Mouse (Mus musculus): Measurements from ENCODE around the gene Zc3h8. TPM values are rescaled to one million over a fixed set of nuclear protein-coding genes. Genes with fewer than 3 reads are reported as not detected.

Gene Zc3h8
- polyA plus RNA-seq, 1 experiment from 2014 or later = 7.6 TPM

DNA sequence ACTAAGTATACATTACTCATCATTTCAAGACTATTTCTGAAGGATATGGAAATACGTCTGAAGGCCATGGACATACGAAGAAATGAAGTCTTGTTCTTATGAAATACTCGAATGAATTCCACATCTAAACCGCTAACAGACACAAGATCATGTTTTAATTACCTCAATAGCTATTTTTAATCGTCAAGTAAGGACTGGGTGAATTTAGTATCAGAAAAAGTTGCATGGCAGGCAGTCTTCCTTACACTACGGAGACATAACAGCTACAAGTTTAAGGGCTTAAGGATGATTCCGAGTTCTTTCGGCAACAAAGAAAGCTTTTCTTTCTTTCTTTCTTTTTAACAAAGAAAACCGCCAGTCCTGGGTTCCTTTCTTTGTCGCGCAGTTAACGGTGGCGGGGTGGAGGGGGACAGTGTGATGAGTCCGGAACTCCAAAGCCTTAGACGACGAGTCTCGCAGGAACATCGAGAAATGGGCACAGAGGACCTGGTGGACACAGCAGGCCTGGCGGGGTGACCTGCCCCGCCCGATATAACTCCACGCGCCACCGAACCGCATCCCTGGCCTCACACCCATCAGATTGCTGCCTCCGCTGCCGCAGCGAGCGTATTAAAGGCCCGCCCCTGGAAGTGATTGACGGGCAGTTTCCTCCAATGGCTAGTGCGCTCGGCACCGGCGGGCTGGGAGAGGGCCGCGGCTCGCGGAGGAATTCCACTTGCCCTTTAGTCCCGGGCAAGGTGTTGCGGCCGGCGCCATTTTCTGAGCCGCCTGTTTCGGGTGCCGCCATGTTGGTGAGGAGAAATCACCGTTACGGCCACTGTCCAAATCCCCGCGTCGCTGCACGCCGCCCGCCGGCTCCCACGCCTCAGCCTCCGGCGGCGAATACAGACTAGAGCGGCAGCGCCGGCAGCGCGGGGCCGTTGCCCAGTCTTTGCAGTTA is 23.0 kb upstream of the Zc3h8 start, which contains the start of gene Zc3h6:
Gene Zc3h6, plus strand, starts transcription at position 762 of the 940 bp plus-strand sequence.
- 1% methylated on average over 62 of the region's 65 CpGs for WGBS
- peaks cover 2 to 10% of the 10 kb centered on the region in 2 experiments; a peak in 3 of 4 replicates for H3K4me1 ChIP-seq (ENCODE audit: control insufficient read depth in 2 of 2, insufficient read depth in 2 of 2, low read length in 2 of 2)
- H3K9me3 ChIP-seq (ENCODE audit: control insufficient read depth, low read length) = no peaks in the 10 kb centered on the region
- no peaks in the 10 kb centered on the region for H3K36me3 ChIP-seq (ENCODE audit: control insufficient read depth, insufficient read depth, low read length)
- peak within 1 kb of the TSS; percentile 100 for H3K9ac ChIP-seq (ENCODE audit: low read length)
- H3K4me3 ChIP-seq (ENCODE audit: control insufficient read depth in 1 of 2, insufficient read depth in 1 of 2, low read depth in 1 of 2, low read length in 2 of 2) = peak within 1 kb of the TSS; percentile 68 to 94
- peak within 1 kb of the TSS; percentile 98 to 100 for H3K27ac ChIP-seq (replicated peaks in 1 of 2; ENCODE audit: control insufficient read depth in 1 of 2, insufficient read depth in 1 of 2, low read depth in 2 of 2, low read length in 2 of 2)
- H3K4me2 ChIP-seq (ENCODE audit: low read length) = peak within 1 kb of the TSS; percentile 68
- peak; percentile 97 for ATAC-seq (ENCODE audit: insufficient number of reproducible peaks, insufficient read depth, low FRiP score, low read depth)
- no peaks in the 10 kb centered on the region for H3K27me3 ChIP-seq (ENCODE audit: control insufficient read depth, insufficient read depth, low read length)

DNA sequence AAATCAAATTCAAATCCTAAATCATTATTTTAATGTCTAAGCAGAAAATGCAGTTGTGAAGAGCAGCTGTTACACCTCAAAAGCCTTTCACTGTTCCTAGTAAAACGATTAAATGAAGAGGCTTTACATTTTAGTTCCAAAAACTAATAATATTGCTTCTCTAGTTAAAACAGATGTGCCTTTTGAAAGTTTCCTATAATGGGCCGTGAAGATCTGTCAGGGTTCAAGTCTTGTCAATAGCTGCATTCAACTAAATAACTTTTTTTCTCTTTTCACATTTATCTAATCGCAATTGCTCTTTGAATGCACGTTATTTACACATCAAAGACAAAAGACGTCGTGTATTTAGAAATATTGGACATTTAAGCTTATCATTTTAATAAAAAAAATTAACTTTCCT is 22.4 kb upstream of the Zc3h8 start:
- no peaks in the 10 kb centered on the region for H3K27me3 ChIP-seq (ENCODE audit: control insufficient read depth, insufficient read depth, low read length)
- H3K27ac ChIP-seq (replicated peaks in 1 of 2; ENCODE audit: control insufficient read depth in 1 of 2, insufficient read depth in 1 of 2, low read depth in 2 of 2, low read length in 2 of 2) = peak overlapping the region in 1 of 2 experiments; percentile 100; a peak in 1 of 4 replicates
- whole genome bisulfite sequencing = 29% methylated on average over 6 of the region's 6 CpGs
- peak overlapping the region in 1 of 2 experiments; percentile 94; a peak in 2 of 4 replicates for H3K4me3 ChIP-seq (ENCODE audit: control insufficient read depth in 1 of 2, insufficient read depth in 1 of 2, low read depth in 1 of 2, low read length in 2 of 2)
- H3K4me2 ChIP-seq (ENCODE audit: low read length) = peak overlapping the region; percentile 68
- no peaks in the 10 kb centered on the region for H3K9me3 ChIP-seq (ENCODE audit: control insufficient read depth, low read length)
- H3K9ac ChIP-seq (ENCODE audit: low read length) = peak overlapping the region; percentile 100
- H3K36me3 ChIP-seq (ENCODE audit: control insufficient read depth, insufficient read depth, low read length) = no peaks in the 10 kb centered on the region
- H3K4me1 ChIP-seq (ENCODE audit: control insufficient read depth in 2 of 2, insufficient read depth in 2 of 2, low read length in 2 of 2) = peaks cover 2 to 10% of the 10 kb centered on the region in 2 experiments; a peak in 3 of 4 replicates
- no peak for ATAC-seq (ENCODE audit: insufficient number of reproducible peaks, insufficient read depth, low FRiP score, low read depth)

DNA sequence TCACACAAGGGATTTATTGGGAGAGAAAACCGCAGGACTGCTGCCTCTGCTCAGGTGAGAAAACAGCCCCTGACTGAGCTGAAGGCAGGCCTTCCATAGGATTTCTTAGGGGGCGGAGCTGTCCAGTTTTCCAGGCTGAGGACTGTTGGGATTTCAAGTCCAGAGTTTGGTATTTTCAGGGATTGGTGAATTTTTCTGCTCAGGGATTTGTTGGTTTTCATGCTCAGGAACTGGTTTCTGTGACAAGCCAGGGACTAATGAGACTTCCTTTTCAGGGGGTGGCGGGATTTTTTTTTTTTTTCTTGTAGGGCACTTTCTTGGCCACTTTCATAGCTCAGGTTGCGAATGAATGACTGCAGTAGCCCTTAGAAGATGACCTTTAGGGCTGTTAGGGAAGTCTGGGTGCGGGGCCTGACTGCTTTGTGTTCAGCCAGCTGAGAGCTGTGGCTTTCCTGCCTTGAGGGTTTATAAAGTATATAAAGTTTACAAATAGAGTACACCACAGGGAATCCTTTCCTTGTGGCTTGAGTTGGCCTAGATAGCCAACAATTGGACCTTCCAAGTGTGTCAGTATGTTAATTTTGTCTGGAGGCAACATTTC is 21.7 kb upstream of the Zc3h8 start:
- Histone ChIP-seq H3K36me3 (ENCODE audit: control insufficient read depth, insufficient read depth, low read length) (no peaks in the 10 kb centered on the region), H3K4me2 (ENCODE audit: low read length) (peak overlapping the region; percentile 68), H3K4me1 (ENCODE audit: control insufficient read depth in 2 of 2, insufficient read depth in 2 of 2, low read length in 2 of 2) (peaks cover 2 to 10% of the 10 kb centered on the region in 2 experiments; a peak in 3 of 4 replicates), H3K27me3 (ENCODE audit: control insufficient read depth, insufficient read depth, low read length) (no peaks in the 10 kb centered on the region), H3K27ac (replicated peaks in 1 of 2; ENCODE audit: control insufficient read depth in 1 of 2, insufficient read depth in 1 of 2, low read depth in 2 of 2, low read length in 2 of 2) (peak overlapping the region; percentile 20 to 28; a peak in 3 of 4 replicates), H3K9ac (ENCODE audit: low read length) (no peak overlapping the region), H3K4me3 (ENCODE audit: control insufficient read depth in 1 of 2, insufficient read depth in 1 of 2, low read depth in 1 of 2, low read length in 2 of 2) (no peak overlapping the region), H3K9me3 (ENCODE audit: control insufficient read depth, low read length) (no peaks in the 10 kb centered on the region)
- 81% methylated on average over 5 of the region's 5 CpGs for WGBS
- no peak for ATAC-seq (ENCODE audit: insufficient number of reproducible peaks, insufficient read depth, low FRiP score, low read depth)

DNA sequence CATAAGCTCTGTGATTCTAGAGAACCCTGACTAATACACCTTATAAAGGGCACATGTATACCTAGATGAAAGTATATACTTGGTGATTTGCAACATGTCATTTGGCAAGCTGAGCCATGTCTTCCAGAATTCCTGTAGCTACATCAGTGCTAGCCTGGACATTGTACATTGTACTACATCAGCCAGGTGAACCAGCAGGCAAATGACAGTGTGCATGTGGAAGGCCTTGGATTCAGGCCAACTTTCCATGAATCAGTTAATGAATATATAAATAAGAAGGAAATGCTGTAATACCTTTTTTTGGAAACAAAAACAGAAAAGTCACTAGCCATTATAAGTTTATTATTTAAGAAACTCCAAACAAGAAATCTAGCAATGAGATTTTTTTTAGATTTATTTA is 10.3 kb upstream of the Zc3h8 start:
- no peaks in the 10 kb centered on the region for H3K9me3 ChIP-seq (ENCODE audit: control insufficient read depth, low read length)
- no peak for ATAC-seq (ENCODE audit: insufficient number of reproducible peaks, insufficient read depth, low FRiP score, low read depth)
- no peak overlapping the region for H3K27ac ChIP-seq (replicated peaks in 1 of 2; ENCODE audit: control insufficient read depth in 1 of 2, insufficient read depth in 1 of 2, low read depth in 2 of 2, low read length in 2 of 2)
- H3K4me3 ChIP-seq (ENCODE audit: control insufficient read depth in 1 of 2, insufficient read depth in 1 of 2, low read depth in 1 of 2, low read length in 2 of 2) = no peak overlapping the region
- no peak overlapping the region for H3K9ac ChIP-seq (ENCODE audit: low read length)
- H3K36me3 ChIP-seq (ENCODE audit: control insufficient read depth, insufficient read depth, low read length) = no peaks in the 10 kb centered on the region
- H3K27me3 ChIP-seq (ENCODE audit: control insufficient read depth, insufficient read depth, low read length) = no peaks in the 10 kb centered on the region
- no peaks in the 10 kb centered on the region for H3K4me1 ChIP-seq (ENCODE audit: control insufficient read depth in 2 of 2, insufficient read depth in 2 of 2, low read length in 2 of 2)
- H3K4me2 ChIP-seq (ENCODE audit: low read length) = no peak overlapping the region

DNA sequence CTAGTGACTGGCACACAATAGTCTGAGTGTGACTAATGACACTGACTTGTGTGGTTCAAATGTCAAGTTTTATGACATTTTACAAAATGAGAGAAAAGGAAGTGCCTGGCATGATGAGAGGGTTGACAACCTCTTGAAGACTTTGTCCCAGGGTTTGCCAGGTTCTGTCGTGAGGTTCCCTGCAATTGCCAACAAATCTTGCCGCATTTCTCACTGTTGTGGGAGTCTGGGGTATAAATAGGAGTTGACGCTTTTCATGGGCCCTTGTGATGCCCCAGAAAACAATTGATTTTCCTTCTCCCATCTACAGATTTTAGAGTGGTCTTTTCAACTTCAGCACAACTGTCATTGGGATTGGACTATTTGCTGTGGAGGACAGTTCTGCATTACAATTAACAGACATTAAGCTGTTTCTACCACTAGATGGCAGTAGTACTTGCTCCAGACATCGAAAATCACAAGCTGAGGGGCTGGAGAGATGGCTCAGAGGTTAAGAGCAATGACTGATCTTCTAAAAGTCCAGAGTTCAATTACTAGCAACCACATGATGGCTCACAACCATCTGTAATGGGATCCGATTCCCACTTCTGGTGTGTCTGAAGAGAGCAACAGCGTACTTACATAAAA is 4.2 kb upstream of the Zc3h8 start:
- no peak for ATAC-seq (ENCODE audit: insufficient number of reproducible peaks, insufficient read depth, low FRiP score, low read depth)
- Histone ChIP-seq H3K4me2 (ENCODE audit: low read length) (no peak overlapping the region), H3K36me3 (ENCODE audit: control insufficient read depth, insufficient read depth, low read length) (no peaks in the 10 kb centered on the region), H3K9ac (ENCODE audit: low read length) (no peak overlapping the region), H3K27ac (replicated peaks in 1 of 2; ENCODE audit: control insufficient read depth in 1 of 2, insufficient read depth in 1 of 2, low read depth in 2 of 2, low read length in 2 of 2) (no peak overlapping the region), H3K9me3 (ENCODE audit: control insufficient read depth, low read length) (no peaks in the 10 kb centered on the region), H3K4me1 (ENCODE audit: control insufficient read depth in 2 of 2, insufficient read depth in 2 of 2, low read length in 2 of 2) (peaks cover 0 to 3% of the 10 kb centered on the region in 2 experiments; a peak in 2 of 4 replicates), H3K4me3 (ENCODE audit: control insufficient read depth in 1 of 2, insufficient read depth in 1 of 2, low read depth in 1 of 2, low read length in 2 of 2) (no peak overlapping the region), H3K27me3 (ENCODE audit: control insufficient read depth, insufficient read depth, low read length) (no peaks in the 10 kb centered on the region)
- WGBS = 33% methylated on average over 6 of the region's 6 CpGs

DNA sequence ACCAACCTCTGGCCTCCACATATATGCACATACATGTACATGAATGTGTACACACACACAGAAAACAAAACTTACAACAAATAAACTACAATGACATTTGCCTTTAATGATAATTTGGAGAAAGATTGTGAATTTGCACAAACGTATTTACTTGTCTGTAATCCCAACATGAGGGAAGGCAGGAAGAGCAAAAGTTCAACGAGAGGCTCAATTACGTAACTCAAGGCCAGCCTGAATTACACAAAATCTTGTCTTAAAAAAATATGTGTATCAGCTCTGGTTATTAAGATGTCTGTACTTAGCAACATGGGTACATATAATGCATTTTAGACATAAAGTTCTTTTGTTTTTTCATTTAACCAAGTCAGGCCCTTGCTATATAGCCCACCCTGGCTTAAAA is 7.6 kb downstream of the Zc3h8 start:
- peaks cover 45% of the 10 kb centered on the region for H3K36me3 ChIP-seq (ENCODE audit: control insufficient read depth, insufficient read depth, low read length)
- H3K27ac ChIP-seq (replicated peaks in 1 of 2; ENCODE audit: control insufficient read depth in 1 of 2, insufficient read depth in 1 of 2, low read depth in 2 of 2, low read length in 2 of 2) = no peak overlapping the region
- H3K9ac ChIP-seq (ENCODE audit: low read length) = no peak overlapping the region
- no peak overlapping the region for H3K4me2 ChIP-seq (ENCODE audit: low read length)
- H3K27me3 ChIP-seq (ENCODE audit: control insufficient read depth, insufficient read depth, low read length) = no peaks in the 10 kb centered on the region
- no peaks in the 10 kb centered on the region for H3K4me1 ChIP-seq (ENCODE audit: control insufficient read depth in 2 of 2, insufficient read depth in 2 of 2, low read length in 2 of 2)
- no peaks in the 10 kb centered on the region for H3K9me3 ChIP-seq (ENCODE audit: control insufficient read depth, low read length)
- 80% methylated on average over 3 of the region's 3 CpGs for WGBS
- no peak overlapping the region for H3K4me3 ChIP-seq (ENCODE audit: control insufficient read depth in 1 of 2, insufficient read depth in 1 of 2, low read depth in 1 of 2, low read length in 2 of 2)
- no peak for ATAC-seq (ENCODE audit: insufficient number of reproducible peaks, insufficient read depth, low FRiP score, low read depth)

DNA sequence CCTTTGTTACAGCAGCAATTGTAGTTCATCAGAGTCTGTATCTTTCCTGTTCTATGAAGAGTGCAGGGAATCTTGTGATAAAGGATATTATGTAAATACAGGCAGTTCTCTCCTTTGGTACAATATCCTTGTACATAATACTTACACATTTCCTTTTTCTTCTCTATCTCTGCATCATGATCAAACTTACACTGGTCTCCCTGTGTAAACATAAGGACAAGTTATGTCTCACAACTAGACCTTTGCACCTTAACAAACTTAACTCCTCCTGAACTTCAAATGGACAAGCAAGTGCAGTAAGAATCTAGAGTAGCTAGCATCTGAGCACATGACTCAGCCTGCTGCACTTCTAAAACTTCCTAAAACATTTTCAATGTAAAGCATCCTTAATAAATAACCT is 13.2 kb downstream of the Zc3h8 start:
- Histone ChIP-seq H3K27ac (replicated peaks in 1 of 2; ENCODE audit: control insufficient read depth in 1 of 2, insufficient read depth in 1 of 2, low read depth in 2 of 2, low read length in 2 of 2) (no peak overlapping the region), H3K9ac (ENCODE audit: low read length) (no peak overlapping the region), H3K4me2 (ENCODE audit: low read length) (no peak overlapping the region), H3K27me3 (ENCODE audit: control insufficient read depth, insufficient read depth, low read length) (no peaks in the 10 kb centered on the region), H3K4me3 (ENCODE audit: control insufficient read depth in 1 of 2, insufficient read depth in 1 of 2, low read depth in 1 of 2, low read length in 2 of 2) (no peak overlapping the region), H3K9me3 (ENCODE audit: control insufficient read depth, low read length) (no peaks in the 10 kb centered on the region), H3K36me3 (ENCODE audit: control insufficient read depth, insufficient read depth, low read length) (peaks cover 62% of the 10 kb centered on the region), H3K4me1 (ENCODE audit: control insufficient read depth in 2 of 2, insufficient read depth in 2 of 2, low read length in 2 of 2) (no peaks in the 10 kb centered on the region)
- ATAC-seq (ENCODE audit: insufficient number of reproducible peaks, insufficient read depth, low FRiP score, low read depth) = no peak

All from heart, embryonic 14.5 days (tissue).